Mouse (Mus musculus) lung, adult 2 months (tissue): ENCODE results near the gene Lrig2. TPM values are rescaled to one million over a fixed set of nuclear protein-coding genes. Genes with fewer than 3 reads are reported as not detected.
A peak's percentile ranks its signal among the peaks of the same experiment; 100 is the strongest.

Source experiments
- DNase-seq: peaks from one replicate; pipeline ENCODE4 v3.0.0; 2022
- H3K4me1 ChIP-seq: fragments of 200-500 bp; 2 replicates; pipeline ENCODE4 v1.6.1; 2011; ENCODE audit warnings: low read length; ENCODE audit not compliant: control insufficient read depth, insufficient read depth
- H3K4me3 ChIP-seq: fragments of 200-500 bp; replicated peaks from 2 replicates; pipeline ENCODE3; 2011; ENCODE audit warnings: low read depth, mild to moderate bottlenecking, control low read depth, low read length; ENCODE audit errors: extremely low read depth
- CTCF ChIP-seq: fragments of 200-500 bp; IDR thresholded peaks from 2 replicates; pipeline ENCODE4 v1.5.1; 2011; ENCODE audit warnings: mild to moderate bottlenecking, low read length, control low read depth; ENCODE audit not compliant: insufficient read depth
- POLR2A ChIP-seq: fragments of 200-500 bp; IDR thresholded peaks from 2 replicates; pipeline ENCODE4 v1.6.1; 2011; ENCODE audit warnings: low read depth, mild to moderate bottlenecking, control low read depth, low read length, borderline replicate concordance; ENCODE audit errors: extremely low read depth
- WGBS: fragments of 180-500 bp; shearing (Covaris S2); methylation state at CpG from one replicate; pipeline ENCODE4 v1.1.7; 2018; 5-methylcytosine and 5-hydroxymethylcytosine counted together
- polyA plus RNA-seq: library from polyadenylated mRNA; depleted of rRNA; stranded (reverse); fragments of >200 nt; gene quantifications from 2 replicates; pipeline ENCODE4 v1.2.3, GENCODE M21; 2012

Lrig2 gene
- polyA plus RNA-seq, 1 experiment, result 7.8 TPM

DNA sequence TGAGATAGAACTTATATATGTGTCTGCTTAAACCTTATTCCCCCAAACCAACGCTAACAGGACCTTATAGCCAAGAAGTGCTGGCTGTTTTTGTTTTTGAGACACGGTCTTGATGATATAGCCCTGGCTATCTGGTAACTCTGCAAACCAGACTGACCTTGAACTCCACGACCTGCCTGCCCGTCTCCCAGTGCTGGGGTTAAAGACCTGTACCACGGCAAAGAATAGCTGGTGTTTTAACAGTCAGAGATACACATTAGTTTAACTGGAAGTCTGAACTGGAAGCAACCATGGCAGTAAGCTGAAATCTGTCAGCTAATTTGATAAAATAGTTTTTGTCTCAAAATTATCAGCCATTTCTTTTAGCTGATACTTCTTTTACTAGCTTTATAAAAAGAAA, 94.9 kb downstream of the Lrig2 start:
- TF ChIP-seq CTCF (no peak), POLR2A (no peak)
- DNase-seq, result no peak
- no peak overlapping the region for H3K4me3 ChIP-seq
- H3K4me1 ChIP-seq, result no peaks in the 10 kb centered on the region
- 80% methylated on average over 5 of the region's 5 CpGs for WGBS

DNA sequence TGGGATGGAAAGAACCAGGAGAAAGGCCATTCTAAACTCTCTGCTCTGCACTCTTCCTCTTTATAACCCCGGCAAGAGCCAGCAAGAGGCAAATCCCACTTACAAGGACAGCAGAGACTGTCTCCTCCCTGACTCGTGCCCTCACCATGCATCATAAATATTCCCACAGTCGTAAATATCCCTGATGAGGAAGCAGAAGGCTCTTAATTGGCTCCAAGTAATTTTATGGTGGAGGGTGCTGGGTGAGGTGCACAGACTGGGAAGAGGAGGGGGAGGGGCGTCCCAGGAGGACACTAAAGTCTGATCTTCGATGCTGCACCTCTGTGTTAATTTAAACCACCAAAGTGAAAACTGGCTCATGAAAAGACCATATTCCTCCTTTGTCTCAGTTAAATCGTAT, 99.2 kb downstream of the Lrig2 start:
- Histone ChIP-seq H3K4me3 (no peak overlapping the region), H3K4me1 (no peaks in the 10 kb centered on the region)
- WGBS, result 82% methylated on average over 6 of the region's 6 CpGs
- DNase-seq, result no peak
- TF ChIP-seq CTCF, result no peak
- TF ChIP-seq POLR2A, result no peak

DNA sequence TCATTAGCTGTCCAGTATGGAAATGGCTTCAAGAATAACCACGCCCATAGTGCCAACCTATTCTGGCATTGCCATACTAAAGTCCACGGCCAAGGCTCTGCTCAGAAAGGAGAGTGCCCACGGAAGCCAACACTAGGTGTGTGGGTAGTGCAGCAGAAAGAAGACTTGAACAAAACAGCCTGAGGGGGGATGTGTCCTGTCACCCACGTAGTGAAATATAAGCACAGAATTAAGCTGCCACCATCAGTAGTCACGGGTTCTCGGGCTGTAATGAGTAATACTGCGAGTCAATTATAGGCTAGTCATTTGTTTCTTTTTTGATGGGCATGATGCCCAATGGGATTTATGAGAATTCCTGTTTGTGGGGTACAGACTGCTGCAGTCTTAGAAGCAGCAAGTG, 104.2 kb downstream of the Lrig2 start:
- Histone ChIP-seq H3K4me1 (peaks cover 5% of the 10 kb centered on the region), H3K4me3 (no peak overlapping the region)
- 78% methylated on average over 7 of the region's 7 CpGs for WGBS
- DNase-seq, result no peak
- no peak for TF ChIP-seq CTCF

DNA sequence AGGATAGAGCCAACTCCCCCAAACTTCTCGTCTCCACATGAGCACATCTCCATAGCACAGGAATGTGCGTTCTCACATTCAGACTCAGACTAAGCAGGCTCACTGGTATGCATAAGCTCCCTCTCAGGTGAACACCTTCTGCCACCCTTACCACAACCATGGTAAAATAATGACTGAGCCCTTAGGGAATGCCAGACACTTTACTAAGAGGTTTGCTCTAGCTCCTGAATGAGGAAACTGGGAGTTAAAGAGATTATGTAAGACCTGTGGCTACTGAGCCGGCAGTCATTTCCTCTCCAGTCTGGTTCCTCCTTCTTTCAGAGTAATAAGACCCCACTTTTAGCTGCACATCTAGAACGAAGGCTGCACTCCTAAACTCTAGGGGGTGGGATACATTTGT, 108.1 kb downstream of the Lrig2 start:
- WGBS, result 53% methylated on average over 4 of the region's 4 CpGs
- TF ChIP-seq POLR2A, result no peak
- TF ChIP-seq CTCF, result no peak
- peaks cover 5% of the 10 kb centered on the region for H3K4me1 ChIP-seq
- H3K4me3 ChIP-seq, result no peak overlapping the region
- DNase-seq, result peak; percentile 41

DNA sequence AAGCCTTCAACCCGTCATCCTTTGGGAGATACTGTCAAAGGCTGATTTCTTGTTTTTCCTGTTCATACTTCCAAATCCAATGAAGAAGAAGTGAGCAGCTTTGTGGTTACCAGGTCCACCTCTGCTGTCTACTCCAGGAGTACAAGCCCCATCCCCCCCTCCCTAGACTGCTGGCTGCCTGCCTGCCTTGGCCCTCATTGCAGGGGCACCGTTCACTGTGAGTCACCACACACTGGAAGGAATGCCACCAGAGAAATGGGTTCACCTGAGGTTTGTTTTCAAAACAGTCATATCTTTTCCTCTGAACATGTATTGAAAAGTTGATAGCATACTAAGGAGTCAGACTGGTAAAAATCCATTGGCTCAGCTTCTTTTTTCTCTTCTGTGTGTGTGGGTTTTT, 110.5 kb downstream of the Lrig2 start:
- H3K4me3 ChIP-seq, result no peak overlapping the region
- no peak for DNase-seq
- peaks cover 5% of the 10 kb centered on the region for H3K4me1 ChIP-seq
- WGBS, result 54% methylated on average over 2 of the region's 2 CpGs
- TF ChIP-seq POLR2A (no peak), CTCF (no peak)

DNA sequence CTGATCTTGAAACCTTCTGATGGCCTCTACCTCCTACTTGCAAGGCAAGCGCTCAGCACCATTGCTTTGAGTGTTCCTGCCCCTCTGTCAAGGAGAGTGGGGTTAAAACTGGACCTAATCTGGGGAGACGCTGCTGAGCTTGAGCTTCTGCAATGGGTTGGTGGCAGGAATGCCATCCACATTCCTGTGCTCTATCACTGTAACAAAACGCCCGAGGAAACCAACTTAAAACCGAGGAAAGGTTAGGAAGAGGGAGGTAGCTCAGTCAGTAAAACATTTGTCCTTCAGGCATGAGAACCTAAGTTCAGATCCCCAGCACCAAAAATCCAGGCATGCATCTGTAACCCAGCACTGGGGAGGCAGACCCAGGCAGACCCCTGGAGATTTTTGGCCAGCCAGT, 111.6 kb downstream of the Lrig2 start:
- no peak for DNase-seq
- no peak for TF ChIP-seq CTCF
- TF ChIP-seq POLR2A, result no peak
- no peak overlapping the region for H3K4me3 ChIP-seq
- peaks cover 5% of the 10 kb centered on the region for H3K4me1 ChIP-seq
- 81% methylated on average over 5 of the region's 5 CpGs for WGBS

DNA sequence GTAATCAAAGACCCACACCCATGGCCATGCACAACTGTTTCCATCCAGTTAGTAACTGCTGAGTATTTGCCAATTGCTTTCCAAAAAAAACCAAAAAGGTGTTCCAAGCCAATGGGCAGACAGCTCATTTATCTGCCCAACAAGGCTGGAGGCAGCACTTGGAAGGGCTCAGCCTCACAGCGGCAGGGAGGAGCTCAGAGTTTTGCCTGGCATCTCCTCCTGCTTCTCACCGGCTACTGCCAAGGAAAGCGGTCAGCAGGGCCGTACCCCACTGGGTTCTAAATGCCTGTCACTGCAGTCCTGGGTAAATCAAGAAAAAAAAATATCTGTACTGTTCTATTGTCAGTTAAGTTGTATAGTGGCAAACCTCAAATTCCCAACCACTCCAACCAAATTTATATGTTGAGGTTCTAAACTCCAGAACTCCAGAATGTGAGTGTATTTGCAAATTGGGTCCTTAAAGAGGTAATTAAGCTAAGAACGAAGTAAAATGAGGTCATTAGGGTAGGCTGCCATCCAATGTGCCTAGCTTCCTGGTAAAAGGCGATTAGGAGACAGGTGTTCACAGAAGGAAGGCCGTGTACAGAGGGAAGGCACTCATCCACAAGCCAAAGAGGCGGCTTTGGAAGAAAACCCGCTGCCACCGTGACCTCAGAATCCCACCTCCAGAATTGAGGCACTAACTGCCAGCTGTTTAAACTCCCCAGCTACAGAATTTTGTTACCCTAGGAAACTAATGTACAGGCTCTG, 112.2 kb downstream of the Lrig2 start:
- 76% methylated on average over 10 of the region's 10 CpGs for WGBS
- DNase-seq, result no peak
- Histone ChIP-seq H3K4me1 (peaks cover 5% of the 10 kb centered on the region), H3K4me3 (no peak overlapping the region)
- no peak for TF ChIP-seq POLR2A

DNA sequence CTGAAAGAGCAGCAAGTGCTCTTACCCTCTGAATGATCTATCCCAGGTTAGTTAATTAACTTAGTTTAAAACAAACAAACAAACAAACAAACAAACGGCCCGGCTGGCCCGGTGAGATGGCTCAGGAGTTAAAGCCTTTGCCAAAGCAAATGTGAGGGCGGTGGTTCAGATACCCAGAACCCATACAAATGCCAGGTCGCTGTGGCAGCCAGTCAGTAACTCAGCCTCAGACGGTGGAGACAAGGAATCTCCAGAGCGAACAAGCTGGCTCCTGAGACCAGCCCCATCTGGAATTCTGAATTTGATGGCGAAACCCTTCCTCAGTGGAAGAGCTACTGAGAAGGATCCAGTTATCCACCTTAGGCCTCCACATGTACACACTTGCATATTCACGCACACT, 114.4 kb downstream of the Lrig2 start:
- no peak for DNase-seq
- no peak for TF ChIP-seq POLR2A
- no peak for TF ChIP-seq CTCF
- 77% methylated on average over 9 of the region's 9 CpGs for WGBS
- H3K4me1 ChIP-seq, result no peaks in the 10 kb centered on the region
- H3K4me3 ChIP-seq, result no peak overlapping the region

DNA sequence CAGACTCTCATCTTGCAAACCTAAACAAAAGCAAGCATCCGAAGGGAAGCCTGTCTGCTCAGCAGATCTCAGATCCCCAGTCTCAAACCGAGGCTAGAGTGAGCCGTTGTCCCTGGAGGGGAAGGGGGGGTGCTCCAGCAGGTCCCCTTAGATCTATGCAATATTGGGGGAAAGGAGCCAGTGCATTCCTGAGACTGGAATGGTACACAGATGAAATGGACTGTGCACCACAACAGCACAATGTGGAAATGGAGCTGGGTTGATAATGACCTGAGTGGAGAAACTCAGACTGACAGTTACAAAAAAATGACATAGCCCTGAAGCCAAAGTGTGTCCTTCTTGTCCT, 115.0 kb downstream of the Lrig2 start:
- TF ChIP-seq POLR2A, result no peak
- no peaks in the 10 kb centered on the region for H3K4me1 ChIP-seq
- H3K4me3 ChIP-seq, result no peak overlapping the region
- no peak for DNase-seq
- WGBS, result 45% methylated on average over 3 of the region's 3 CpGs

DNA sequence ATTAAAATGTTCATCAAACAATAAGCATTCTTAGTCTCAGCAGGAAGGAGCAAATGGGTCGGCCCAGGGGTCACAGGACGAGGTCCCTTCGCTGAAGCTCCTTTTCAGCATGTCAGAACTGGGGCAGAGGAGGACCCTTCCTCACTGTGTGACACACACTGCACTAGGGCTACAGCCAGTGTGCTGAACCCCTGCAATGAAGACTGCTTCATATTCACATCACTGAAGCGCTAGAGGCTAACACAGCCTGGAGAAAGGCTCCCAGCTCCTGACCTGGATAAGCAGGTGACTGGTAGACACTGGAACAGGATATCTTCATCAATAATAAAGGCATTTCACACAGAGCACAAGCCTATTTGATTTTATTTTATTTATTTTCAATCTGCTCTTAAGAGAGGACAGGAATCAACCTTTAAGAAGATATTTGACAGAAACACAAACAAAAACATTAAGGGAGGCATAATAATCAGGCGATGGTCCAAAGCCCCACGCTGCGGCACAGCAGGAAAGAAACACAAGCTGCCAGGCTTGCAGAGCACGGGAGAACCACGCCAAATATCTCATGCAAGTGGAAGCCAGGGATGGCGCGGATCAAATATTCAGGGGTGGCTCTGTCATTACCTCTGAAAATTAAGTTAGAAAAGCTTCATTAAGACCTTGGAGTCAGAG, 115.5 kb downstream of the Lrig2 start:
- no peak overlapping the region for H3K4me3 ChIP-seq
- no peak for DNase-seq
- no peaks in the 10 kb centered on the region for H3K4me1 ChIP-seq
- WGBS, result 62% methylated on average over 11 of the region's 11 CpGs
- TF ChIP-seq POLR2A (no peak), CTCF (no peak)
